Mouse (Mus musculus) neural tube, embryonic 14.5 days (tissue): Measurements from ENCODE around the gene Ano9. TPM values are rescaled to one million over a fixed set of nuclear protein-coding genes. Genes with fewer than 3 reads are reported as not detected.

Experiments
- polyA plus RNA-seq: library from polyadenylated mRNA; unstranded; fragments of >200 nt; fragmentation: Nextera tagmentation; extraction: Ambion mirVana; gene quantifications from 2 replicates; pipeline ENCODE4 v1.2.1, GENCODE M21; 2014

Gene Ano9
- polyA plus RNA-seq, 1 experiment from 2014 or later = 0.63 TPM

Other genes starting within 250 kb of the Ano9 start
- gene Psmd13, start 235.8 kb downstream of the Ano9 start, polyA plus RNA-seq = 144 and 155 TPM in 2 replicates
- 46.8 and 61.6 TPM in 2 replicates for gene Sirt3, start 235.5 kb downstream of the Ano9 start, polyA plus RNA-seq
- gene Cox8b, start 217.4 kb downstream of the Ano9 start, polyA plus RNA-seq = not detected in 2 replicates
- gene Nlrp6, start 196.9 kb downstream of the Ano9 start, polyA plus RNA-seq = 0.27 and 0.64 TPM in 2 replicates
- 4.6 and 8.7 TPM in 2 replicates for gene Pgghg, start 176.4 kb downstream of the Ano9 start, polyA plus RNA-seq
- gene Ifitm5, start 167.5 kb downstream of the Ano9 start, polyA plus RNA-seq = 0.28 and 0.62 TPM in 2 replicates
- not detected in 2 replicates for gene Gm45717, start 161.9 kb downstream of the Ano9 start, polyA plus RNA-seq
- 103 and 195 TPM in 2 replicates for gene Ifitm2, start 161.8 kb downstream of the Ano9 start, polyA plus RNA-seq
- gene Ifitm1, start 150.6 kb downstream of the Ano9 start, polyA plus RNA-seq = 3.5 and 23.6 TPM in 2 replicates
- gene Ifitm3, start 107.0 kb downstream of the Ano9 start, polyA plus RNA-seq = 19.3 and 34.1 TPM in 2 replicates
- 0.58 and 0.88 TPM in 2 replicates for gene Ifitm6, start 99.9 kb downstream of the Ano9 start, polyA plus RNA-seq
- not detected in 2 replicates for gene Gm17387, start 88.7 kb downstream of the Ano9 start, polyA plus RNA-seq
- gene B4galnt4, start 56.7 kb downstream of the Ano9 start, polyA plus RNA-seq = 34.8 and 36.6 TPM in 2 replicates
- gene Pkp3, start 39.6 kb downstream of the Ano9 start, polyA plus RNA-seq = not detected in 2 replicates
- 1.2 and 2.2 TPM in 2 replicates for gene Sigirr, start 17.2 kb downstream of the Ano9 start, polyA plus RNA-seq
- gene Ptdss2, start 4.6 kb upstream of the Ano9 start, polyA plus RNA-seq = 71.7 and 80.8 TPM in 2 replicates
- 45.3 and 54.3 TPM in 2 replicates for gene Rnh1, start 55.1 kb upstream of the Ano9 start, polyA plus RNA-seq
- gene Hras, start 76.2 kb upstream of the Ano9 start, polyA plus RNA-seq = 152 and 166 TPM in 2 replicates
- gene Lrrc56, start 76.4 kb upstream of the Ano9 start, polyA plus RNA-seq = 4.4 and 6.7 TPM in 2 replicates
- 0.21 and 0.45 TPM in 2 replicates for gene Lmntd2, start 96.3 kb upstream of the Ano9 start, polyA plus RNA-seq
- 24.8 and 25.3 TPM in 2 replicates for gene Rassf7, start 98.1 kb upstream of the Ano9 start, polyA plus RNA-seq
- 59.5 and 72.3 TPM in 2 replicates for gene Phrf1, start 111.0 kb upstream of the Ano9 start, polyA plus RNA-seq
- gene Irf7, start 148.7 kb upstream of the Ano9 start, polyA plus RNA-seq = 0.57 and 0.66 TPM in 2 replicates
- gene Cdhr5, start 159.0 kb upstream of the Ano9 start, polyA plus RNA-seq = not detected in 2 replicates
- gene Sct, start 161.3 kb upstream of the Ano9 start, polyA plus RNA-seq = 3.9 and 4.2 TPM in 2 replicates
- gene Drd4, start 174.2 kb upstream of the Ano9 start, polyA plus RNA-seq = 0.73 and 0.90 TPM in 2 replicates
- gene Deaf1, start 209.9 kb upstream of the Ano9 start, polyA plus RNA-seq = 186 and 228 TPM in 2 replicates
- 36.7 and 40.2 TPM in 2 replicates for gene Tmem80, start 209.9 kb upstream of the Ano9 start, polyA plus RNA-seq
- 0.33 and 0.51 TPM in 2 replicates for gene Eps8l2, start 221.1 kb upstream of the Ano9 start, polyA plus RNA-seq